Mouse (Mus musculus): ENCODE measurements around the gene St7l. TPM values are rescaled to one million over a fixed set of nuclear protein-coding genes. Genes with fewer than 3 reads are reported as not detected.
A peak's percentile ranks its signal among the peaks of the same experiment; 100 is the strongest.

Gene St7l
- total RNA-seq, 1 experiment from 2014 or later: 59.5 TPM

DNA sequence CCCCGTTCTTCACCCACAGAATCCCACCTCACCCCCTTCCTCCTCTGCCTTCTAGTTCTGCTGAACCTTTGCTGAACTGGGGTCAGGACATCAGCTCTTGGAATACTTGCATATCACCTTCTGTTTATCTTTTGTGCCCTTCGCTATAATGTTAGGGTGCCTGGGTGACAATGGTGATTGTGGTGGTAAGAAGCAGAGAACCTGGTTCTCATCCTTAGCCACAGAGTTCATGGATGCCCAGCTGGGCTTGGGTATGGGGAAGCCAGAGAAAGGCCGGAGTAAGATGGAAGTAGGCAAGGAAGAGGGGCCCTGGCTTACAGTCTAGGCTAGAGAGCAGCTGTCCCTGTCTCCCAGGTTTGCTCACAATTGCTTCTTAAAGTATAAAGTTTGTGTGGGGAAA lies 90.3 kb downstream of the St7l start:
- ATAC-seq (replicated peaks in 1 of 2; ENCODE audit: insufficient read depth in 1 of 2, low FRiP score in 2 of 2, low TSS enrichment in 1 of 2, low read depth in 1 of 2, poor library complexity in 2 of 2, severe bottlenecking in 2 of 2): no peak

GRCm38 (mm10) chr3:104954551-104954950 lies 90.7 kb downstream of the St7l start:
- no peak for ATAC-seq (replicated peaks in 1 of 2; ENCODE audit: insufficient read depth in 1 of 2, low FRiP score in 2 of 2, low TSS enrichment in 1 of 2, low read depth in 1 of 2, poor library complexity in 2 of 2, severe bottlenecking in 2 of 2)

GRCm38 (mm10) chr3:104956131-104956581 lies 92.4 kb downstream of the St7l start:
- no peak for ATAC-seq (replicated peaks in 1 of 2; ENCODE audit: insufficient read depth in 1 of 2, low FRiP score in 2 of 2, low TSS enrichment in 1 of 2, low read depth in 1 of 2, poor library complexity in 2 of 2, severe bottlenecking in 2 of 2)

DNA sequence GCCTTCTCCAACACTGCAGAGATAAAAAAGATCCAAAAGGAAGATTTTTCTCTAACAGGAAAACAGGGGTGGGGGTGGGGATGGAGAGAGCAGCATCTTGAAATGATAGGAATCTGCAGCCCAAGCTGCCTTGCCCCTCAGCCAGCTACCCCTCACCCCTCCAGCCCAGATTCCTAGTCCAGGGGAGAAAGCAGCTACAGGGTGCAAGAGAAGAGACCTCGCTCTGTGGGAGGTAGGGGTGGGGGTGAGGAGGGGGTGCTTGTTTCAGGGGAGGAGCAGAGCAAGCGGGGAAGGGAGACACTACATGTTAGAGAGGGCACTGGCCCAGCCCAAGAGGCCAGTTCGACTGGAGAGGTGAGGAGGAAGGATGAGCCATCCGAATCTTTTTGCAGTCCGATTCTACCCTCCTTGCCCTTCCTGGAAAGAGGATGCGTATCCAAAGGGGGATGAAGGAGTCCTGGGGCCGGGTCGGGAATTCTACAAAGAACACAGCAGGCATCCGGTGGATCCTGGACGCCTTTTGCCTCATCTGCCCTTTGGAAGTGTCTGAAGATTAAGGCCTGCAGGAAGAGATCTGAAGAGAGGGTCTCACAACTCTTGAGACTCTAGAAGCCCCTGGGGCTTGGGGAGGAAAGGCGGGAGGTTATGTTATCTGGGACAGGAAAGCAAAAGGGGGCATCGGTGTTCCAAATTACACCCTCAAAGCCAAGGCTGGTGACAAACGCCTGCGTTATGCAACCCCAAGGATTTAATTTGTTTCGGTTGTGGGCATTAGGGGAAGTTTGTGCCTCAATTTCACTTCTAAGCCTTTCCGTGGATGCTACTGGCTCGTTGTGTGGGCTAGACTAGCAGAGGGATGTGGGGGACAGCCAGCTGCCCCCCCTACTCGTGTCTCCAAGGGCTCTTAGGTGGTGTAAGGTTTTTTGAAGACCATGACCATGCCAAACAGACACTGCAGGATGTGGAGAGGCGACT lies 96.5 kb downstream of the St7l start:
- ATAC-seq (replicated peaks in 1 of 2; ENCODE audit: insufficient read depth in 1 of 2, low FRiP score in 2 of 2, low TSS enrichment in 1 of 2, low read depth in 1 of 2, poor library complexity in 2 of 2, severe bottlenecking in 2 of 2): 0 out of 4 replicates have a peak, but pooled peaks of 1 of the 2 experiments have one; percentile 16

- ATAC-seq (replicated peaks in 1 of 2; ENCODE audit: insufficient read depth in 1 of 2, low FRiP score in 2 of 2, low TSS enrichment in 1 of 2, low read depth in 1 of 2, poor library complexity in 2 of 2, severe bottlenecking in 2 of 2): peak; percentile 17 to 29; a peak in 1 of 4 replicates
Measured at GRCm38 (mm10) chr3:104961066-104962059, 97.6 kb downstream of the St7l start, which contains the start of gene Wnt2b. Gene Wnt2b, minus strand, starts transcription at chr3:104961921.

DNA sequence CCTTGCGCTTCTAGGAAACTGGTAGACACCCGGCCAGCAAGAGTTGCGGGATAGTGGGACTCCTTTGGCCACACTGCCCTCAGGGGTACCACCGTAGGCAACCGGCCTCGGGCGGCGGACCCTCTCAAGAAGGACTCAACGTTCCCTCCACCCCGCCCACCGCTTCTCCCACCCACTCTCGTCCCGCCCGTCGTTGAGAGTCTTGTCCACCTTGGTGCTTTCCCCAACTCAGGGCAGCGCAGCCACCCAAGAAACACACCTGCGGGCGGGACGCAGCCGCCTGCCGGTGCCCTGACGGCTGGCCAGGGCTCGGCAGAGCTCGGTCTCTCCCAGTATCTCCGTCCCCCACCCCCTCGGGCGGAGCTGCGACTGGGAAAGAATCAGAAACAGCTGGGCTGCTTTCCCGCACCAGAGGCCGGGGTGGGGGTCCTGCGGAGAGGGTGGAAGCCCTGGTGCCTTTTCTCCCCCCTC lies 98.4 kb downstream of the St7l start:
- ATAC-seq (replicated peaks in 1 of 2; ENCODE audit: insufficient read depth in 1 of 2, low FRiP score in 2 of 2, low TSS enrichment in 1 of 2, low read depth in 1 of 2, poor library complexity in 2 of 2, severe bottlenecking in 2 of 2): no peak

DNA sequence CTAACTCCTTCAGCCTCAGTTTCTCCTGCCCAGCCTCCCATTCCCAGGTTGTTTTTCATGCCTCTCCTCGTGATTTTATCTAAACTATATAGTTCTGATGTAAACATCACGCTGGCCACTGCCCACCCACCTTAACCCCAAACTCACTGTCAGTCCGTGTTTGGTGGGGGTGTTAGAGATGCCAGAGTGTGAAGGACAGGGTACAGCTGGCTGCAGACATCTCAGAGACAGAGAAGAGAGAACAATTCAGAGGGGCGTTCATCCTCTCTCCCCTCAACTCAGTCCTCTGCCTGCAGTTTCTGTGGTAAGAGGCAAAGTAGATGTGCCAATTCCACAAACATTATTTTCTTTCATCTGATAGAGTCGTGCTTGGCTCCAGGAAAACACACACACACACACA lies 99.1 kb downstream of the St7l start:
- no peak for ATAC-seq (replicated peaks in 1 of 2; ENCODE audit: insufficient read depth in 1 of 2, low FRiP score in 2 of 2, low TSS enrichment in 1 of 2, low read depth in 1 of 2, poor library complexity in 2 of 2, severe bottlenecking in 2 of 2)

DNA sequence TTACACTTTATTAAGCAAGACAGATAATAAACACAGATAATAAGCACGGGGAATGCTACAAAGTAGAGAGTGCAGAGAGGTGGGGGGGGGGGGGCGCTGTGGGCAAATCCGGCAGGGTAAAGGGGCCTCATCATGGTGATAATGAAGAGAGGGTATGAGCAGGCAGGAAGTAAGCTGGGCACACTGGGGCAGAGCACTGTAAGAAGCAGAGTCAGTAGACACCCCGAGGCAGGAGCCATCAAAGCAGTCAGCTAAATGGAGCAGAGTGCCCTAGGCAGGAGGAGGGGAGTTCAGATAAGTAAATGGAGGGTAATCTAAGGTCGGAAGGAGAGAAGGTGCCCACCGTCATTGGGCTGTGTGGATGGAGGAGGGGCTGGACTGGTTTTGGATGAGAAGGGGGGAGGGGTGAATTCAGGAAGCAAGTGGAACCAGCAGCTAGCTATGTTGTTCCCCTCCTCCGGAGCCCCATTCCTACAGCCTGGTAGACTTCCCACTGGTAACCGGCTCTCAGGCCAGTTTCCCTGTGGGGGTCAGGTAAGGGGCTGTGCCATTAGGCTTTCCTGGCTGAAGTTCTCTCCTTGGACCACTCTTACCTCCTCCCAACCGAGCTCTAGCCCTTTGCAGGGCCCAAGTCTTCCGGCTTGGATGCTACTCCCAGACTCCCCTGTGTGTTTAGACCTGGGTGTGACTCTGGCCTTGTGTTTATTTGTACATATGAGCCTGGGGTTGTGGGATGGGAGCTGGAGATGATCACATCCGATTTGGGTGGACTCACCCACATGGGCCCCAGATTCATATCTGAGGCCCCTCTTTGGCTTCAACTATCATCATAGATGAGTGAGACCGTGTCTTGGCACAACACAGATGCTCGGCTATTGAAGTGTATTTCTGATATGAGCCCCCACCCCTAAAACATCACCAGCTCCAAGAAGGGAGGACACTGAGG lies 99.8 kb downstream of the St7l start:
- ATAC-seq (replicated peaks in 1 of 2; ENCODE audit: insufficient read depth in 1 of 2, low FRiP score in 2 of 2, low TSS enrichment in 1 of 2, low read depth in 1 of 2, poor library complexity in 2 of 2, severe bottlenecking in 2 of 2): peak in 1 of 2 experiments; percentile 9; a peak in 1 of 4 replicates

DNA sequence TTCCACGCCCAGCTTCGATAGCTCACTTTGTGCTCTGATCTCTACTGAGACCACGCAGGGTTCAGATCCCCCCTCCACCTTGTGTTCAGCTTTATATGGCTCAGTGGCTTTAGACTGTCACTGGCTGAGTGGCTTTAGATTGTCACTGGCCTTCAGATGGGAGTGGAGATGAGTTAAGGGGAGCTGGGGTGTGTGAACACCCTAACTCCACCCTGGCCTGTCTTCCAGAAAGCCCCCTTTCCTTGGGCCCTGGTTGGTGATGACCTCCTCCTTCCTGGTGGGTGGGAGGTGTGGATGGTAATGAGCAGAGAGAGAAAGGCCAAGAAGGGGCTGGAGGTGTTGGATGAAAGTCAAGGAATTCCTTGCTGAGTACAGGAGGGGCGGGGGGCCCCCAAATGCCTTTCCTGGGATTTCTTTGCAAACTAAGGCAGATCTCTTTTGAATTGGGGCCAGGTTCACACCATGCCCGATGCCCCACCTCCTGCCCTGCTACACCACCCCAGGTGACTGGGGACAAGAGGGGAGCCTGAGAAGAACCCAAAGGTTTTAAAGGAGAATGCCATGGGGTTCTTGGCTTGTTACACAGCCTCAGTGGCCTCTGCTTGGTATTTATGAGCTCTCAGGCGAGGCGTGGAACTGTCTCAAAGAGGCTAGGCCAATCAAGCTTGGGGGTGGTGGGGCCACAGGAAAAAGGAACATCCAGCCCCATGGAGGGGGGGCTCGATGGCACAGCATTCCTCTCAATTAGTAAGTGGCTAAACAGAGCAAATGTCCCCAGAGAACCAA lies 101.5 kb downstream of the St7l start:
- ATAC-seq (replicated peaks in 1 of 2; ENCODE audit: insufficient read depth in 1 of 2, low FRiP score in 2 of 2, low TSS enrichment in 1 of 2, low read depth in 1 of 2, poor library complexity in 2 of 2, severe bottlenecking in 2 of 2): no peak

DNA sequence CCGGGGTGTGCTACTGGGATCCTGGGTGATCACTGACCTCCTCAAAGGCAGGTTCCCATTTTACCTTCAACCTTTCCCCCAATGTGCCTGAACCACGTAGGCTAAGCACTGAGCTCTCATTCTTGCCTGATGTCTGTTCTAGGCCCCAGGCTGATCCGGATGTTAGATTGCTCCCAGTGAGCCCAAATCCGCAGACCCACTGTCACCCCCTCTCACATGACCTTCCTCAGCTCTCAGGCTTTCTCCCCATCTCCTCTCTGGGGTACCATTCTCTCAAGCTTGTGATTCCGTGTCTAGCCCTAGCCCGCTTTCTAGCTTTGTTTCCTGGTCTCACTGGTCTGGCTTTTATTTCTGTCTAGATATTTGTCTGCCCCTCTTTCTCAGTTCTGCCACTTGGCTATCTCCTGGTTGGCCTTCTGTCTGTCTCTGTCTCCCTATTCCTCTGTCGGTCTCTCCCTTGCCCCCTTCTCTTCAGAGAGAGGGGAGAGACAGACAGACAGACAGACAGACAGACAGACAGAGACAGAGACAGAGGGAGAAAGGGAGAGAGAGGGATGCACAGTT lies 102.3 kb downstream of the St7l start:
- no peak for ATAC-seq (replicated peaks in 1 of 2; ENCODE audit: insufficient read depth in 1 of 2, low FRiP score in 2 of 2, low TSS enrichment in 1 of 2, low read depth in 1 of 2, poor library complexity in 2 of 2, severe bottlenecking in 2 of 2)

GRCm38 (mm10) chr3:104967548-104968300 lies 103.9 kb downstream of the St7l start:
- ATAC-seq (replicated peaks in 1 of 2; ENCODE audit: insufficient read depth in 1 of 2, low FRiP score in 2 of 2, low TSS enrichment in 1 of 2, low read depth in 1 of 2, poor library complexity in 2 of 2, severe bottlenecking in 2 of 2): peak; percentile 65 to 73

Other genes with a start within 250 kb of the St7l start
- 29.8 and 58.4 TPM in 2 replicates for gene Slc16a1, start 225.3 kb upstream of the St7l start, total RNA-seq (2017)
- gene Ppm1j, start 82.9 kb upstream of the St7l start, total RNA-seq (2017): not detected in 2 replicates
- 0.13 TPM in 1 of 2 replicates, not detected in the other for gene Fam19a3, start 82.2 kb upstream of the St7l start, total RNA-seq (2017)
- 0.45 and 1.1 TPM in 2 replicates for gene Rhoc, start 75.6 kb upstream of the St7l start, total RNA-seq (2017)
- 9.6 and 9.9 TPM in 2 replicates for gene Mov10, start 45.4 kb upstream of the St7l start, total RNA-seq (2017)
- 190 and 227 TPM in 2 replicates for gene Capza1, start 500 bp downstream of the St7l start, total RNA-seq (2017)
- not detected in 2 replicates for gene Wnt2b, start 97.9 kb downstream of the St7l start, total RNA-seq (2017)
- 0.35 and 0.81 TPM in 2 replicates for gene Cttnbp2nl, start 189.1 kb downstream of the St7l start, total RNA-seq (2017)
- not detected in 2 replicates for gene 4930564D02Rik, start 202.8 kb downstream of the St7l start, total RNA-seq (2017)